Mouse (Mus musculus) midbrain, embryonic 12.5 days (tissue): ENCODE measurements at regions not wholly inside any gene's neighbourhood (a gene's known extent, or its start where the extent isn't known, plus 50 kb on each side); places are given as distances from the start of the nearest gene placed in this dataset.
A peak's percentile ranks its signal among the peaks of the same experiment; 100 is the strongest.

Experiments used
- ATAC-seq: fragments of 200-750 bp; cut with Nextera tagmentation; 2 replicates; pipeline ENCODE4 v1.8.0; 2017; ENCODE audit warnings: low read depth, moderate TSS enrichment, moderate library complexity; ENCODE audit not compliant: low FRiP score
- H3K27ac ChIP-seq: fragments of 300-500 bp; sonication (generic); replicated peaks from 2 replicates; pipeline ENCODE4 v1.5.1; 2016; ENCODE audit warnings: mild to moderate bottlenecking
- H3K27me3 ChIP-seq: fragments of 300-500 bp; sonication (generic); 2 replicates; pipeline ENCODE4 v1.6.1; 2016; ENCODE audit warnings: mild to moderate bottlenecking
- H3K36me3 ChIP-seq: fragments of 300-500 bp; sonication (generic); 2 replicates; pipeline ENCODE4 v1.6.1; 2016
- H3K4me1 ChIP-seq: fragments of 300-500 bp; sonication (generic); 2 replicates; pipeline ENCODE4 v1.6.1; 2016
- H3K4me2 ChIP-seq: fragments of 300-500 bp; sonication (generic); replicated peaks from 2 replicates; pipeline ENCODE4 v1.6.1; 2016; ENCODE audit warnings: mild to moderate bottlenecking, moderate library complexity
- H3K4me3 ChIP-seq: fragments of 300-500 bp; sonication (generic); 2 replicates; pipeline ENCODE4 v1.5.1; 2016; ENCODE audit warnings: mild to moderate bottlenecking
- H3K9ac ChIP-seq: fragments of 300-500 bp; sonication (generic); replicated peaks from 2 replicates; pipeline ENCODE4 v1.6.1; 2016; ENCODE audit warnings: mild to moderate bottlenecking, moderate library complexity
- H3K9me3 ChIP-seq: fragments of 300-500 bp; sonication (generic); 2 replicates; pipeline ENCODE4 v1.6.1; 2016; ENCODE audit warnings: mild to moderate bottlenecking
- WGBS: fragments of 180-500 bp; shearing (Covaris S2); methylation state at CpG from one replicate; pipeline ENCODE4 v1.1.7; 2016; 5-methylcytosine and 5-hydroxymethylcytosine counted together

DNA sequence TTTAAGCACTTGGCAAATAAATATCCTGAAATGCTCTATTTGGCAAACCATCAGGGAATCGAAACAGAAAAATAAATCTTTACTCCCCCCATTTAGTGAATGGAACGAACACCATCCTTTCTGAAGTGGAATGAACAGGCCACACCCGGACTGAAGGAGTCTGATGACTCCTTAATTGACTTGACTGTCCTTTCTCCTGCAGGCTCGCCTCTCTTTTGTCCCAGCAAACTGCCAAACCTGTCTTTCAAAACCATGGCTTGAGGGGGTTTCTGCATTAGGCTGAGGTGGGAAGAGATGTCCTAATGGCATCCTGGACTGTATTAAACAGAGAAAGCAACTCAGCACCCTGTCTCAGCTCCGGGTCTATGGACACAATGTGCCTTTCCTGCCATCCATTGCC lies 234.1 kb downstream of the Ankrd50 start:
- 85% methylated on average over 5 of the region's 5 CpGs for WGBS
- Histone ChIP-seq H3K36me3 (no peaks in the 10 kb centered on the region), H3K4me3 (no peak overlapping the region), H3K9me3 (no peaks in the 10 kb centered on the region), H3K9ac (no peak overlapping the region), H3K27ac (no peak overlapping the region), H3K4me2 (no peak overlapping the region), H3K27me3 (no peaks in the 10 kb centered on the region), H3K4me1 (no peaks in the 10 kb centered on the region)
- no peak for ATAC-seq

- H3K4me1 ChIP-seq, result no peaks in the 10 kb centered on the region
- no peak overlapping the region for H3K27ac ChIP-seq
- no peak for ATAC-seq
- 88% methylated on average over 1 of the region's 1 CpGs for WGBS
- no peak overlapping the region for H3K9ac ChIP-seq
- no peaks in the 10 kb centered on the region for H3K9me3 ChIP-seq
- no peak overlapping the region for H3K4me3 ChIP-seq
- no peaks in the 10 kb centered on the region for H3K36me3 ChIP-seq
- no peaks in the 10 kb centered on the region for H3K27me3 ChIP-seq
- H3K4me2 ChIP-seq, result no peak overlapping the region
These were observed 235.7 kb downstream of the Ankrd50 start for GRCm38 (mm10) chr3:38248941-38249340.

- 92% methylated on average over 2 of the region's 2 CpGs for WGBS
- Histone ChIP-seq H3K9ac (no peak overlapping the region), H3K4me1 (no peaks in the 10 kb centered on the region), H3K4me3 (no peak overlapping the region), H3K27ac (no peak overlapping the region), H3K4me2 (no peak overlapping the region), H3K9me3 (0 out of 2 replicates have a peak, but pooled peaks cover 5% of the 10 kb centered on the region), H3K36me3 (no peaks in the 10 kb centered on the region), H3K27me3 (no peaks in the 10 kb centered on the region)
- ATAC-seq, result no peak
These were observed 238.2 kb downstream of the Ankrd50 start for GRCm38 (mm10) chr3:38246439-38246838.

GRCm38 (mm10) chr3:38243209-38243608 lies 241.4 kb downstream of the Ankrd50 start:
- 93% methylated on average over 3 of the region's 3 CpGs for WGBS
- H3K9ac ChIP-seq, result no peak overlapping the region
- H3K27ac ChIP-seq, result no peak overlapping the region

DNA sequence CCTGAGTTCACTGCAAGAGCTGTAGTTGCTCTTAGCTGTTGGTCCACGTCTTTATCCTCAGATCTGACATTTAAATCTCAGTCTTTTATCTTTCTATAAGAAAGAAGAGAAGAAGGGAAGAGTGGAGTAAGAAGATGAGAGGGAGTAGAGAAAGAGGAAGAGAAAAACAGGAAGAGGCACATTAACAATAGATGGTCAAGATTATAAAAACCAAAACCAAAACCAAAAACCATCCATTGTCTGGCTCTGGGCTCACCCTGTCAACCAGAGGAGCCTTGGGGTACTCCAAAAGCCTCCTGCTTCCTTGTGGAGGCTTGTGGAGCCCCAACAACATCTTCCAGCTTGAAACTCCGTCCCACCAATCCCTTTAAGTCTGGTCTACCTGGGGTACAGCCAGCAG lies 247.0 kb downstream of the Ankrd50 start:
- Histone ChIP-seq H3K27ac (no peak overlapping the region), H3K4me3 (no peak overlapping the region), H3K36me3 (no peaks in the 10 kb centered on the region), H3K9me3 (0 out of 2 replicates have a peak, but pooled peaks cover under 1% of the 10 kb centered on the region), H3K9ac (no peak overlapping the region), H3K4me2 (no peak overlapping the region), H3K4me1 (peaks cover 11% of the 10 kb centered on the region; the same call in 1 of the 2 replicates), H3K27me3 (no peaks in the 10 kb centered on the region)
- 76% methylated on average over 2 of the region's 2 CpGs for WGBS
- no peak for ATAC-seq

More at GRCm38 (mm10) chr3:38243209-38243608, 241.4 kb downstream of the Ankrd50 start:
- no peak for ATAC-seq
- Histone ChIP-seq H3K4me3 (no peak overlapping the region), H3K27me3 (no peaks in the 10 kb centered on the region), H3K9me3 (0 out of 2 replicates have a peak, but pooled peaks cover 5% of the 10 kb centered on the region), H3K36me3 (no peaks in the 10 kb centered on the region), H3K4me2 (no peak overlapping the region), H3K4me1 (no peaks in the 10 kb centered on the region)

DNA sequence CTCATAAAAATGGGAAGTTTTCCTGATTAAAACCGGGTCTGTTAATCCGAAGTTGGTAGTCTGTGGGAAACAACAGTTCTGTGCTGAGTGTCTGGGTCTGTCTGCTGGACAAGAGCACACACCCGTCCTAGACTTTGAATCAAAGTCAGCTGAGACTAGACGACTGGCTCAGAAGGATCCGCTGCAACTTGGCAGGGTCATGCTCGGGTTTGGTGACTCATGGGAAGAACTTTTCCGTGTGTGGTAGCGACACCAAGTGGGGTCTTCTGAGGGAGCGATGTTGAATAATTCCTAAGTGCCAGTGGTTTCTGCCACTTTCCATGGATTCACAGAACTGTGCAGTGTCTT lies 248.9 kb downstream of the Ankrd50 start:
- no peaks in the 10 kb centered on the region for H3K27me3 ChIP-seq
- H3K36me3 ChIP-seq, result no peaks in the 10 kb centered on the region
- H3K4me3 ChIP-seq, result no peak overlapping the region
- H3K4me1 ChIP-seq, result peaks cover 28% of the 10 kb centered on the region
- ATAC-seq, result no peak
- 88% methylated on average over 9 of the region's 9 CpGs for WGBS
- H3K9me3 ChIP-seq, result no peaks in the 10 kb centered on the region
- H3K9ac ChIP-seq, result no peak overlapping the region
- no peak overlapping the region for H3K27ac ChIP-seq
- no peak overlapping the region for H3K4me2 ChIP-seq

GRCm38 (mm10) chr3:38235033-38235735 lies 249.5 kb downstream of the Ankrd50 start:
- ATAC-seq, result no peak
- Histone ChIP-seq H3K36me3 (no peaks in the 10 kb centered on the region), H3K9ac (no peak overlapping the region), H3K9me3 (no peaks in the 10 kb centered on the region), H3K4me3 (no peak overlapping the region), H3K4me1 (peaks cover 30% of the 10 kb centered on the region), H3K27ac (no peak overlapping the region), H3K27me3 (no peaks in the 10 kb centered on the region), H3K4me2 (no peak overlapping the region)
- WGBS, result 82% methylated on average over 18 of the region's 18 CpGs

- ATAC-seq, result no peak
- H3K4me2 ChIP-seq, result no peak overlapping the region
- peaks cover 32% of the 10 kb centered on the region for H3K4me1 ChIP-seq
- WGBS, result 79% methylated on average over 4 of the region's 4 CpGs
- no peaks in the 10 kb centered on the region for H3K9me3 ChIP-seq
- no peak overlapping the region for H3K4me3 ChIP-seq
- no peaks in the 10 kb centered on the region for H3K27me3 ChIP-seq
- H3K27ac ChIP-seq, result no peak overlapping the region
- H3K36me3 ChIP-seq, result no peaks in the 10 kb centered on the region
- H3K9ac ChIP-seq, result no peak overlapping the region
These were observed 250.1 kb downstream of the Ankrd50 start for GRCm38 (mm10) chr3:38234534-38234933.

DNA sequence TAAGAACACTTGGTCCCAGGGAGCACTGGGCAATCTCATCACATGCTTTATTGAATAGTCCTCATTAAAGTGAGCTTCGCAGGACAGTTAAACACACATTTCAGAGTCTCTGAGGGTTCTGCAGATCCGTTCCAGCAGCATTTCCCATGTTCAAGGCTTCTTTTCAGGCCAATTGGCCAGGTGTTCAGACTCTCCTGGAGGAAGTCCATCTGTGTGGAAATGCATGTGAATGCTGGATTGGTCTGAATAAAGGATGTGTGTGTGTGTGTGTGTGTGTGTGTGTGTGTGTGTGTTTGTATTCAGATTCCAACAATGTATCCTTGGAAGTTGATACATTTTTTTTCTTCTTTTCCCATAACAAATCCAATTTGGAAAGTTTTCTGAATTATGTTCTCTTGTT lies 250.6 kb downstream of the Ankrd50 start:
- no peaks in the 10 kb centered on the region for H3K9me3 ChIP-seq
- no peak overlapping the region for H3K4me3 ChIP-seq
- H3K36me3 ChIP-seq, result no peaks in the 10 kb centered on the region
- H3K4me2 ChIP-seq, result no peak overlapping the region
- no peaks in the 10 kb centered on the region for H3K27me3 ChIP-seq
- 0 out of 2 replicates have a peak overlapping the region, but pooled peaks have one; percentile 5 for H3K27ac ChIP-seq
- no peak for ATAC-seq
- H3K9ac ChIP-seq, result no peak overlapping the region
- 59% methylated on average over 2 of the region's 2 CpGs for WGBS
- peaks cover 33% of the 10 kb centered on the region for H3K4me1 ChIP-seq

DNA sequence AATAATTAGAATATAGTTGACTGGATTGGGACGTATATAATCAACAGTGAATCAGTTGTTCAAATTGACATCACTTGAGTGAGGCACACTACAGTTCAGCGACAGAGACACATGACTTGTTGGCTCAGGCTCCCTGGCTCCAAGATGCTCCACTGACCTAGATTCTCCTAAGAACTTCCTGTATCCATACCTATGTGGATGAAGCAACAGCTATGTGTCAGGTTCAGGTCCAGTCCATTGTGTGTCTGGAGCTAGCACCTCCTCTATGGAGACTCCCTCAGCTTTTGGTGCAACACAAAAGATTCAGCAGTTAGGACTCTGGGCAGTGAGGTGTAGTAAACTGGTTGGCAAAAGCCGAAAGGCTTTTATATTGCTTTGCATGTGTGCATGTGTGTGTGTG lies 251.6 kb downstream of the Ankrd50 start:
- Histone ChIP-seq H3K9ac (no peak overlapping the region), H3K4me2 (no peak overlapping the region), H3K36me3 (no peaks in the 10 kb centered on the region), H3K27me3 (no peaks in the 10 kb centered on the region), H3K27ac (peak overlapping the region; percentile 68), H3K4me1 (peaks cover 37% of the 10 kb centered on the region), H3K4me3 (no peak overlapping the region), H3K9me3 (no peaks in the 10 kb centered on the region)
- ATAC-seq, result no peak
- WGBS, result 85% methylated on average over 3 of the region's 3 CpGs

GRCm38 (mm10) chr3:38232111-38233076 lies 252.2 kb downstream of the Ankrd50 start:
- peak overlapping the region; percentile 34 for H3K4me2 ChIP-seq

DNA sequence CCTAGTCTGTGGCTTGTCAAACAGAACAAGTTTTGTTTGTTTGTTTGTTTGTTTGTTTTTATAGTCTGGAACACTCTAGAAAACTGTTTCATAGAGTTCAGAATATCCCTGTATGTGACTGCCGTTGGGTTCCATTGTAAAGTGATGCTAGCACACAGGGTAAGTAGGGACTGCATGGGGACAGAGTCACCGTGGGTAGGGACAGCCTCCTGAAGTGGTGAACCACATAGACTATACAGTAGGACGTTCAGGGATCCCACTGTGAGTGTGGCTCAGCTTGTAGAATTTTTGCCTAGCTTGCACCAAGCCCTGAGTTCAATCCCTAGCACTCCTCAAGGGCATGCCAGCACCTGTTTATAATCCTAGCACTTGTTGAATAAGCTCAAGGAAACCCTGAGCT lies 253.1 kb downstream of the Ankrd50 start:
- WGBS, result 79% methylated on average over 3 of the region's 3 CpGs
- no peak overlapping the region for H3K4me2 ChIP-seq
- no peaks in the 10 kb centered on the region for H3K9me3 ChIP-seq
- H3K27ac ChIP-seq, result peak overlapping the region; percentile 68
- H3K27me3 ChIP-seq, result no peaks in the 10 kb centered on the region
- no peak overlapping the region for H3K4me3 ChIP-seq
- H3K4me1 ChIP-seq, result peaks cover 37% of the 10 kb centered on the region
- no peak overlapping the region for H3K9ac ChIP-seq
- no peaks in the 10 kb centered on the region for H3K36me3 ChIP-seq
- ATAC-seq, result no peak

More at GRCm38 (mm10) chr3:38232111-38233076, 252.2 kb downstream of the Ankrd50 start:
- peak; percentile 93 for ATAC-seq
- 38% methylated on average over 15 of the region's 15 CpGs for WGBS
- Histone ChIP-seq H3K4me3 (no peak overlapping the region), H3K4me1 (peaks cover 37% of the 10 kb centered on the region), H3K27me3 (no peaks in the 10 kb centered on the region), H3K9ac (no peak overlapping the region), H3K36me3 (no peaks in the 10 kb centered on the region), H3K9me3 (no peaks in the 10 kb centered on the region), H3K27ac (peak overlapping the region; percentile 68)
